Mouse (Mus musculus) spleen, adult 2 months (tissue): ENCODE measurements around the gene Surf4. TPM values are rescaled to one million over a fixed set of nuclear protein-coding genes. Genes with fewer than 3 reads are reported as not detected.

Experiments
- DNase-seq, 2 experiments: peaks; one replicate each; pipeline versions ENCODE4 v3.0.0 to v3.0.0-alpha.2; 2012 to 2021; ENCODE audit warnings: low spot score in 2 of 2, low read depth in 1 of 2
- H3K27ac ChIP-seq: fragments of 200-500 bp; 2 replicates; pipeline ENCODE4 v1.5.1; 2012; ENCODE audit warnings: low read length, inconsistent platforms; ENCODE audit not compliant: insufficient read depth
- H3K27me3 ChIP-seq: fragments of 200-500 bp; 2 replicates; pipeline ENCODE4 v1.6.1; 2012; ENCODE audit warnings: mild to moderate bottlenecking, moderate library complexity, low read length, inconsistent platforms; ENCODE audit not compliant: control insufficient read depth, insufficient read depth
- H3K36me3 ChIP-seq: fragments of 200-500 bp; 2 replicates; pipeline ENCODE4 v1.6.1; 2012; ENCODE audit warnings: mild to moderate bottlenecking, low read length, inconsistent platforms; ENCODE audit not compliant: control insufficient read depth, insufficient read depth
- H3K4me1 ChIP-seq: fragments of 200-500 bp; 2 replicates; pipeline ENCODE4 v1.6.1; 2011; ENCODE audit warnings: inconsistent platforms; ENCODE audit not compliant: control insufficient read depth, insufficient read depth, insufficient read length
- H3K4me3 ChIP-seq: fragments of 200-500 bp; 2 replicates; pipeline ENCODE4 v1.5.1; 2011; ENCODE audit warnings: mild to moderate bottlenecking, inconsistent platforms; ENCODE audit not compliant: insufficient read depth, insufficient read length; ENCODE audit errors: extremely low read depth
- CTCF ChIP-seq: fragments of 200-500 bp; IDR thresholded peaks from 2 replicates; pipeline ENCODE4 v1.5.1; 2011; ENCODE audit warnings: mild to moderate bottlenecking, inconsistent platforms; ENCODE audit not compliant: insufficient read depth, insufficient read length, insufficient replicate concordance; ENCODE audit errors: extremely low read depth
- POLR2A ChIP-seq: fragments of 200-500 bp; IDR thresholded peaks from 2 replicates; pipeline ENCODE4 v1.6.1; 2011; ENCODE audit warnings: low read depth, low read length, inconsistent platforms
- WGBS: fragments of 180-500 bp; shearing (Covaris S2); methylation state at CpG from one replicate; pipeline ENCODE4 v1.1.7; 2018; 5-methylcytosine and 5-hydroxymethylcytosine counted together
- polyA plus RNA-seq: library from polyadenylated mRNA; depleted of rRNA; stranded (reverse); fragments of >200 nt; gene quantifications from 2 replicates; pipeline ENCODE4 v1.2.3, GENCODE M21; 2012

Gene Surf4
- polyA plus RNA-seq, 1 experiment = 141 TPM

DNA sequence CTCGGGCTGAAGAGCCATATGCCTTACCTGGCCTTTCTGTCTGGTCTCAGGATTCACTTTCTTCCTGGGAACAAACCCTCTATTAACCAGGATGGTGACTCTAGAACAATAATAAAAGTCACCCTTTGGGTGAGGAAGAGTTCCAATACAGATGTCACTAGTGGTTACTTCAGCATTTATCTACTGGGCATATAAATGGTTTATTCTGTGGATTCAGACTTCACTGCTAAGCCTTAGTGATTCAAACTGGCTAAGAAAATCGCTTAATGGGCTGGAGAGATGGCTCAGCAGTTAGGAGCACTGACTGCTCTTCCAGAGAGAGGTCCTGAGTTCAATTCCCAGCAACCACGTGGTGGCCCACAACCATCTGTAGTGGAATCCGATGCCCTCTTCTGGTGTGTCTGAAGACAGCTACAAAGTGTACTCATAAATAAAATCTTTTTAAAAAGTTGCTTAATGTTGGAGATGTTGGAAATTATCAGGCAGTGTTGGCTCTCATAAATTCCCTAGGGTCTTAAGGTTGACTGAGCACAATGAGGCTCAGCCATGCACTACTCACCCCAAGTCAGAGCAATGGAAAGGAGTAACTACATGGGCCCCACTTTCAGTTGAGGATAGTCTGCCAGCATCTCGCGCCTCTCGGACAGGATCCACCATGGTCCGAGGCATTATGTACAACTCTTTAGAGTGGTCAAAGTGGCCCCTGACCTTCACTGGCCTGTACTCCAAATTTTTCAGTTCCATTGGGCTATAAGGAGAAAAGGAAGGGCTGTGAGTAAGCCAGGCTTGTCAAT, 19.4 kb downstream of the Surf4 start:
- H3K4me3 ChIP-seq = no peak overlapping the region
- H3K4me1 ChIP-seq = peaks cover 15% of the 10 kb centered on the region; the same call in 1 of the 2 replicates
- no peaks in the 10 kb centered on the region for H3K27me3 ChIP-seq
- peaks cover 23% of the 10 kb centered on the region for H3K36me3 ChIP-seq
- TF ChIP-seq POLR2A (no peak), CTCF (no peak)
- no peak overlapping the region for H3K27ac ChIP-seq
- 65% methylated on average over 8 of the region's 8 CpGs for WGBS
- DNase-seq = no peak

DNA sequence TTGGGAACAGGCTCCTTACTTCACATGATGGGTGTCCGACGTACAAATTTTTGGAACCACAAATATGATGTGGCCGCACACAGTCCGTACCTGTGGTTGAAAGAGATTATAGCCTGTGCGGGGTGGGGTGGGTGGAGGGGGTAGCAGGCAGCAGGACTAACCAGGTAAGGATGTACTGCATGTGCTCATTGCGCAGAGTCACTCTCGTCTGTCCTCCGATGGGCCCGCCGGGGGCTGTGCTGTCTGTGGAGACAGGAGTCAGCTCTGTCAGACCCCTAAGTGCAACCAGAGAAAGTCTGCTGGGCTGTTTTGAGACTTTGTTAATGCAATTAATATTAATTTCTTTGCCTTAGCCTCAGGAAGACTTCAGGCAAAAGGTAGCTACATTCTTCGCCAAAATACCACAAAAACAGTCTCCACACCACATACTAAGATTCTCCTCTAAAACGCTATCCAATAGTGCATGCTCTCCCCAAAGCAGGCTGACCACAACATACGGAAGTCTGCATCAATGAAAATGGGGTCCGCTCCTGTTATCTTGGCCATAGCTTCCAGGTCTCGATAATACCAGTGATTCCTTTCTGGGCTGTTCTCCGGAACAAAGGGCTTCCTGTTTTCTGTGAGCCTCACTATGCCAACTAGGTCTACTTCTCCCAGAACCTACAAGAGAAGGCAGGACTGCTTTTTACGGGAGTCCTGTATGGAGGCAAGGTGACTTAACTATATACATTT, 20.1 kb downstream of the Surf4 start:
- DNase-seq = no peak
- 84% methylated on average over 17 of the region's 17 CpGs for WGBS
- Histone ChIP-seq H3K27ac (no peak overlapping the region), H3K4me3 (no peak overlapping the region), H3K27me3 (no peaks in the 10 kb centered on the region), H3K36me3 (peaks cover 17% of the 10 kb centered on the region), H3K4me1 (peaks cover 15% of the 10 kb centered on the region; the same call in 1 of the 2 replicates)
- TF ChIP-seq POLR2A (no peak), CTCF (no peak)

DNA sequence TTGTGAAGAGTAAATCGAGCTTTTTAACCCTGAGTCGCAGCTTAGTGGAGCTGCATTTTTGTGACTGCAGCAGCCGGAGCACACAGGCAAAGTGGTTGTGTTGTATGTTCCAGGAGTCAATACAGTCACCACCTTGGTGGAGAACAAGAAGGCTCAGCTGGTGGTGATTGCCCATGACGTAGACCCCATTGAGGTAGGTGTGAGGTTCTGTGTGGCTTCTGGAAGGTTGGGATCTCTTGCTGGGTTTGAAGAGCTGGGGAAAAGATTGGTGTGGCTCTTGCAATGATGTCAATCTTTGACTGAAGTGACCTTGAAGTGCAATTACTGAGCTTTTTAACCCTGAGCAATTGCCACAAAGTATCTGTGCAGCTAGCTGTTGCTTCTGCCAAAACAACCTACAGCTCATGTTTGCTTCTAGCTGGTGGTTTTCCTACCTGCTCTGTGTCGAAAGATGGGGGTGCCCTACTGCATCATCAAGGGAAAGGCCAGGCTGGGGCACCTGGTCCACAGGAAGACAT, 21.4 kb downstream of the Surf4 start:
- peaks cover 13% of the 10 kb centered on the region; the same call in 1 of the 2 replicates for H3K4me1 ChIP-seq
- no peaks in the 10 kb centered on the region for H3K27me3 ChIP-seq
- no peak overlapping the region for H3K27ac ChIP-seq
- DNase-seq = no peak
- peaks cover 21% of the 10 kb centered on the region for H3K36me3 ChIP-seq
- 71% methylated on average over 5 of the region's 5 CpGs for WGBS
- no peak for TF ChIP-seq POLR2A
- TF ChIP-seq CTCF = no peak
- H3K4me3 ChIP-seq = no peak overlapping the region

DNA sequence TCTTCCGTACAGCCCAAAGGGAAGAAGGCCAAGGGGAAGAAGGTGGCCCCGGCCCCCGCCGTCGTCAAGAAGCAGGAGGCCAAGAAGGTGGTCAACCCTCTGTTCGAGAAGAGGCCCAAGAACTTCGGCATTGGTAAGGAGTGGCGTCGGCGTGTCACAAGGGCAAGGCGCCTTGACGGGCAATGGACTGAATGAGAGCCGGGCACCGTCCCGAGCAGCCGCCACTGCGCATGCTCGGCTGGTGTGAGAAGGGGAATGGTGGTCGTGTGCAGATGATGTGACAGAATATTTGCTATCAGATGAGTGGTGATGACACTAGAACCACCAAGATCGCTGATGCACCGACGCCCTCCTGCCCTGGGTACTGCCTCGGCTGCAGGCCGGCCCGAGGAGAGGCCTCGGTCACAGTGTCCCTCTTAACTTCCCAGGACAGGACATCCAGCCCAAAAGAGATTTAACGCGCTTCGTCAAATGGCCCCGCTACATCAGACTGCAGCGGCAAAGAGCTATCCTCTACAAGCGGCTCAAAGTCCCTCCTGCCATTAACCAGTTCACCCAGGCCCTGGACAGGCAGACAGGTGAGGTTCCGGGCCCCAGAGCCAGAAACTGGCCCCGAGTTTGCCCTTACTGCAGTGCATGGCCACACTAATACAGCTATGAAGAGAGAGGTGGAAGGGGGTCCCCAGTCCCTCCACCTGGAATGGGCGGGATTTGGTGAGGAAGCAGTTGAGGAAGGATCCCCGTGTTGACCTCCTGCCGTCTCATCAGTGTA, 22.5 kb downstream of the Surf4 start:
- DNase-seq = peak in 1 of 2 experiments; percentile 41
- H3K36me3 ChIP-seq = peaks cover 21% of the 10 kb centered on the region
- H3K27me3 ChIP-seq = no peaks in the 10 kb centered on the region
- WGBS = 1% methylated on average over 37 of the region's 37 CpGs
- TF ChIP-seq CTCF (no peak), POLR2A (no peak)
- H3K4me1 ChIP-seq = peaks cover 9% of the 10 kb centered on the region; the same call in 1 of the 2 replicates
- H3K27ac ChIP-seq = peak overlapping the region; percentile 84
- H3K4me3 ChIP-seq = peak overlapping the region; percentile 77

DNA sequence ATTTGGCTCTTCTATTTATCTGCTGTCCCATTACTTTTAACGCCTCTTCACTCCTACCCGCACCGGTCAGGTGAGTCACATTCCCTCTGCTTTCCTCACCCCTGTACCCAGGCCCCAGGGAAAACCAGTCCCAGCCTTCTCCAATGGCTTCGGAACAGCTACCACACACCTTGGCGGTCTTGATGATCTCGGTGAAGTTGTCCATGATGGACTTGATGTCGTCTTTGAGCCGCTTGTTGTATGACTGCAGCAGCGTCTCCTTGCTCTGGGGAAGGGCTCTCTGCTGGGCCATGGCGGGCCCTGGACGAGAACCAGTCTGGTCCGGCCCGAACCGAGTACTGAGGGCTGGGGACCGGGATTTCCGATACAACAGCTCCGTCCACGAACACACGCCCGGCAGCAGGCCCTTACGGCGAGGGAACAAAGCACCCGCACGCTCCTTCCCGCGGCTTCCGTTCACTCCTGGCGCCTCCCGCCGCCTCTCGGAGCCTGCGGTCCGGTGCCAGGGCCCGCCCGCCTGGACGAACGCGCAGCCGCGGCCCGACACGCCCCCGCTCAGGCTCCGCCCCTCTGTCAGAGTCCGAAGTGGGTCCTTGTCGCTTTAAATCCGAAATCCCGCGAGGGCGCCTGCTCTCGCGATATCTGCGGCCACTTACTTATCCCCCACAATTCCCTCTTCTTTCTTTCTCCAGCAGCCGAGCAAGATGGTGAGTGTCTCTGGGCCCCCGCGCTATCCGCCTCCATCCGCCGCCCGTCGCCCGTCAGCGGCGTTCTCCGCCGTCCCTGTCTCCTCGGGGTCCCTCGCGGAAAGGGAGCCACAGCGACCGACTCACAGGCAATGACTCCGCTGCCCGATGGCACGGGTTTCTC, 23.4 kb downstream of the Surf4 start, which contains the start of the genes Med22 and Rpl7a:
Med22 (minus strand) TSS at position 554 of the 870 bp plus-strand sequence.
Rpl7a (plus strand) TSS at position 641 of the 870 bp plus-strand sequence.
- WGBS = under 1% methylated on average over 74 of the region's 74 CpGs
- DNase-seq = peak; percentile 97 to 99

More for the DNA sequence above, 23.4 kb downstream of the Surf4 start, which contains the start of the genes Med22 and Rpl7a:
- no peaks in the 10 kb centered on the region for H3K27me3 ChIP-seq
- peaks cover 21% of the 10 kb centered on the region for H3K36me3 ChIP-seq
- H3K27ac ChIP-seq = peak within 1 kb of the TSS; percentile 84
- peaks cover 6% of the 10 kb centered on the region; the same call in 1 of the 2 replicates for H3K4me1 ChIP-seq
- peak; percentile 74 for TF ChIP-seq POLR2A
- no peak for TF ChIP-seq CTCF
- peak within 1 kb of the TSS; percentile 77 for H3K4me3 ChIP-seq
